Mouse (Mus musculus) lung, embryonic 15.5 days (tissue): ENCODE results near the gene Crisp2. TPM values are rescaled to one million over a fixed set of nuclear protein-coding genes. Genes with fewer than 3 reads are reported as not detected.

Source experiments
- ATAC-seq: fragments of 200-750 bp; cut with Nextera tagmentation; 2 replicates; pipeline ENCODE4 v1.8.0; 2017; ENCODE audit warnings: moderate number of reproducible peaks, borderline replicate concordance; ENCODE audit not compliant: low FRiP score, low TSS enrichment; ENCODE audit errors: extremely low read depth
- H3K27ac ChIP-seq: fragments of 300-500 bp; sonication (generic); 2 replicates; pipeline ENCODE4 v1.5.1; 2015; ENCODE audit warnings: moderate library complexity, mild to moderate bottlenecking, inconsistent platforms
- H3K27me3 ChIP-seq: fragments of 300-500 bp; sonication (generic); 2 replicates; pipeline ENCODE4 v1.6.1; 2015; ENCODE audit warnings: inconsistent platforms
- H3K36me3 ChIP-seq: fragments of 300-500 bp; sonication (generic); 2 replicates; pipeline ENCODE4 v1.6.1; 2015; ENCODE audit warnings: inconsistent platforms
- H3K4me1 ChIP-seq: fragments of 300-500 bp; sonication (generic); 2 replicates; pipeline ENCODE4 v1.6.1; 2015; ENCODE audit warnings: inconsistent platforms
- H3K4me2 ChIP-seq: fragments of 300-500 bp; sonication (generic); 2 replicates; pipeline ENCODE4 v1.6.1; 2015; ENCODE audit warnings: inconsistent platforms, mild to moderate bottlenecking, moderate library complexity
- H3K4me3 ChIP-seq: fragments of 300-500 bp; sonication (generic); 2 replicates; pipeline ENCODE4 v1.5.1; 2015; ENCODE audit warnings: mild to moderate bottlenecking, inconsistent platforms
- H3K9ac ChIP-seq: fragments of 300-500 bp; sonication (generic); 2 replicates; pipeline ENCODE4 v1.6.1; 2015; ENCODE audit warnings: inconsistent platforms
- H3K9me3 ChIP-seq: fragments of 300-500 bp; sonication (generic); 2 replicates; pipeline ENCODE4 v1.6.1; 2016; ENCODE audit warnings: inconsistent platforms
- WGBS: fragments of 180-500 bp; shearing (Covaris S2); methylation state at CpG from one replicate; pipeline ENCODE4 v1.1.7; 2015; 5-methylcytosine and 5-hydroxymethylcytosine counted together
- polyA plus RNA-seq: library from polyadenylated mRNA; unstranded; fragments of >200 nt; fragmentation: Nextera tagmentation; extraction: Ambion mirVana; gene quantifications from 2 replicates; pipeline ENCODE4 v1.2.1, GENCODE M21; 2015

The Crisp2 gene
- not detected in 2 replicates for polyA plus RNA-seq

GRCm38 (mm10) chr17:40806953-40807572 is at the start of gene Crisp2:
TSS of gene Crisp2 (minus strand) at chr17:40807003.
- no peak for ATAC-seq
- 27% methylated on average over 2 of the region's 2 CpGs for WGBS

GRCm38 (mm10) chr17:40855065-40855464 is 48.3 kb upstream of the Crisp2 start:
- no peaks in the 10 kb centered on the region for H3K36me3 ChIP-seq
- no peak for ATAC-seq
- H3K4me3 ChIP-seq = no peak overlapping the region
- H3K9ac ChIP-seq = no peak overlapping the region
- H3K27ac ChIP-seq = no peak overlapping the region
- H3K4me2 ChIP-seq = no peak overlapping the region
- no peaks in the 10 kb centered on the region for H3K9me3 ChIP-seq
- H3K4me1 ChIP-seq = no peaks in the 10 kb centered on the region
- no peaks in the 10 kb centered on the region for H3K27me3 ChIP-seq

More at GRCm38 (mm10) chr17:40806953-40807572, at the start of gene Crisp2:
- Histone ChIP-seq H3K4me3 (no peak within 1 kb of the TSS), H3K4me1 (no peaks in the 10 kb centered on the region), H3K9me3 (no peaks in the 10 kb centered on the region), H3K9ac (no peak within 1 kb of the TSS), H3K27me3 (no peaks in the 10 kb centered on the region), H3K27ac (peak within 1 kb of the TSS; percentile 39; the same call in 1 of the 2 replicates), H3K36me3 (no peaks in the 10 kb centered on the region), H3K4me2 (no peak within 1 kb of the TSS)

- no peak overlapping the region for H3K4me2 ChIP-seq
- H3K36me3 ChIP-seq = no peaks in the 10 kb centered on the region
- H3K27ac ChIP-seq = no peak overlapping the region
- no peak for ATAC-seq
- no peaks in the 10 kb centered on the region for H3K27me3 ChIP-seq
- H3K9me3 ChIP-seq = no peaks in the 10 kb centered on the region
- H3K9ac ChIP-seq = no peak overlapping the region
- no peak overlapping the region for H3K4me3 ChIP-seq
- H3K4me1 ChIP-seq = no peaks in the 10 kb centered on the region
Measured at GRCm38 (mm10) chr17:40837308-40837707, 30.5 kb upstream of the Crisp2 start.

- Histone ChIP-seq H3K9ac (no peak overlapping the region), H3K36me3 (no peaks in the 10 kb centered on the region), H3K4me3 (no peak overlapping the region), H3K27me3 (no peaks in the 10 kb centered on the region), H3K9me3 (no peaks in the 10 kb centered on the region), H3K4me1 (no peaks in the 10 kb centered on the region), H3K27ac (no peak overlapping the region), H3K4me2 (no peak overlapping the region)
- ATAC-seq = no peak
- WGBS = 43% methylated on average over 2 of the region's 2 CpGs
Measured at GRCm38 (mm10) chr17:40831870-40832269, 25.1 kb upstream of the Crisp2 start.

- Histone ChIP-seq H3K4me3 (no peak overlapping the region), H3K4me1 (no peaks in the 10 kb centered on the region), H3K27ac (no peak overlapping the region), H3K4me2 (no peak overlapping the region), H3K27me3 (no peaks in the 10 kb centered on the region), H3K36me3 (no peaks in the 10 kb centered on the region), H3K9me3 (no peaks in the 10 kb centered on the region), H3K9ac (no peak overlapping the region)
- ATAC-seq = no peak
- 48% methylated on average over 8 of the region's 8 CpGs for WGBS
Measured at GRCm38 (mm10) chr17:40824549-40824948, 17.7 kb upstream of the Crisp2 start.

- Histone ChIP-seq H3K36me3 (no peaks in the 10 kb centered on the region), H3K27me3 (no peaks in the 10 kb centered on the region), H3K9me3 (no peaks in the 10 kb centered on the region), H3K4me2 (no peak overlapping the region), H3K4me1 (no peaks in the 10 kb centered on the region), H3K4me3 (no peak overlapping the region), H3K9ac (no peak overlapping the region), H3K27ac (no peak overlapping the region)
- no peak for ATAC-seq
- 13% methylated on average over 4 of the region's 4 CpGs for WGBS
Measured at GRCm38 (mm10) chr17:40823817-40824216, 17.0 kb upstream of the Crisp2 start.

- Histone ChIP-seq H3K4me3 (no peak overlapping the region), H3K27me3 (no peaks in the 10 kb centered on the region), H3K9me3 (no peaks in the 10 kb centered on the region), H3K4me1 (no peaks in the 10 kb centered on the region), H3K9ac (no peak overlapping the region), H3K36me3 (no peaks in the 10 kb centered on the region), H3K27ac (no peak overlapping the region), H3K4me2 (no peak overlapping the region)
- ATAC-seq = peak; percentile 49; the same call in 1 of the 2 replicates
- WGBS = 38% methylated on average over 9 of the region's 9 CpGs
Measured at GRCm38 (mm10) chr17:40821477-40821876, 14.7 kb upstream of the Crisp2 start.

GRCm38 (mm10) chr17:40817340-40817943 is 10.6 kb upstream of the Crisp2 start:
- Histone ChIP-seq H3K9ac (no peak overlapping the region), H3K27ac (no peak overlapping the region), H3K4me1 (no peaks in the 10 kb centered on the region), H3K4me2 (no peak overlapping the region), H3K36me3 (no peaks in the 10 kb centered on the region), H3K9me3 (no peaks in the 10 kb centered on the region), H3K27me3 (no peaks in the 10 kb centered on the region), H3K4me3 (no peak overlapping the region)
- no peak for ATAC-seq
- WGBS = 66% methylated on average over 4 of the region's 4 CpGs

GRCm38 (mm10) chr17:40812259-40812658 is 5.5 kb upstream of the Crisp2 start:
- H3K27ac ChIP-seq = no peak overlapping the region
- H3K9ac ChIP-seq = no peak overlapping the region
- no peaks in the 10 kb centered on the region for H3K36me3 ChIP-seq
- H3K27me3 ChIP-seq = no peaks in the 10 kb centered on the region
- no peaks in the 10 kb centered on the region for H3K4me1 ChIP-seq
- no peaks in the 10 kb centered on the region for H3K9me3 ChIP-seq
- 67% methylated on average over 2 of the region's 2 CpGs for WGBS
- ATAC-seq = no peak
- no peak overlapping the region for H3K4me2 ChIP-seq
- H3K4me3 ChIP-seq = no peak overlapping the region

- Histone ChIP-seq H3K4me3 (no peak overlapping the region), H3K4me1 (no peaks in the 10 kb centered on the region), H3K4me2 (no peak overlapping the region), H3K36me3 (no peaks in the 10 kb centered on the region), H3K9me3 (no peaks in the 10 kb centered on the region), H3K27ac (no peak overlapping the region), H3K27me3 (no peaks in the 10 kb centered on the region), H3K9ac (no peak overlapping the region)
- 70% methylated on average over 1 of the region's 1 CpGs for WGBS
- ATAC-seq = no peak
Measured at GRCm38 (mm10) chr17:40811560-40811959, 4.8 kb upstream of the Crisp2 start.

GRCm38 (mm10) chr17:40810934-40811333 is 4.1 kb upstream of the Crisp2 start, which contains the start of gene Rhag:
TSS of gene Rhag (plus strand) at chr17:40811126.
- WGBS = 48% methylated on average over 1 of the region's 1 CpGs
- Histone ChIP-seq H3K9me3 (no peaks in the 10 kb centered on the region), H3K4me1 (no peaks in the 10 kb centered on the region), H3K36me3 (no peaks in the 10 kb centered on the region), H3K4me3 (no peak within 1 kb of the TSS), H3K4me2 (no peak within 1 kb of the TSS), H3K27me3 (no peaks in the 10 kb centered on the region), H3K9ac (no peak within 1 kb of the TSS), H3K27ac (no peak within 1 kb of the TSS)
- no peak for ATAC-seq

GRCm38 (mm10) chr17:40808071-40808470 is 1.3 kb upstream of the Crisp2 start:
- Histone ChIP-seq H3K36me3 (no peaks in the 10 kb centered on the region), H3K4me3 (no peak overlapping the region), H3K4me2 (no peak overlapping the region), H3K4me1 (no peaks in the 10 kb centered on the region), H3K27ac (no peak overlapping the region), H3K9ac (no peak overlapping the region), H3K27me3 (no peaks in the 10 kb centered on the region), H3K9me3 (no peaks in the 10 kb centered on the region)
- ATAC-seq = no peak
